Mouse (Mus musculus) gastrocnemius, adult 18-20 months (tissue): ENCODE measurements around the gene Gpr157. TPM values are rescaled to one million over a fixed set of nuclear protein-coding genes. Genes with fewer than 3 reads are reported as not detected.

Experiments
- DNase-seq: peaks from one replicate; pipeline ENCODE4 v3.0.0; 2021; ENCODE audit warnings: low spot score
- total RNA-seq, 2 experiments: library from RNA; stranded (reverse); gene quantifications; 2 replicates each; pipeline ENCODE4 v1.2.3; 2021

The Gpr157 gene
- total RNA-seq, 2 experiments from 2014 or later = 34.5 to 38.2 TPM

- no peak for DNase-seq
Observed at GRCm38 (mm10) chr4:150106637-150107036, 19.5 kb downstream of the Gpr157 start.

GRCm38 (mm10) chr4:150109636-150110035 lies 22.5 kb downstream of the Gpr157 start:
- no peak for DNase-seq

- DNase-seq = no peak
Observed at GRCm38 (mm10) chr4:150110373-150110772, 23.2 kb downstream of the Gpr157 start.

GRCm38 (mm10) chr4:150112867-150113266 lies 25.7 kb downstream of the Gpr157 start:
- DNase-seq = peak; percentile 70

- no peak for DNase-seq
Observed at GRCm38 (mm10) chr4:150114505-150115061, 27.4 kb downstream of the Gpr157 start.

- no peak for DNase-seq
Observed at GRCm38 (mm10) chr4:150117311-150117710, 30.1 kb downstream of the Gpr157 start.

- DNase-seq = no peak
Observed at GRCm38 (mm10) chr4:150118163-150118562, 31.0 kb downstream of the Gpr157 start.

GRCm38 (mm10) chr4:150119055-150119454 lies 31.9 kb downstream of the Gpr157 start, which contains the start of gene Slc2a5:
TSS of gene Slc2a5 (plus strand) at chr4:150119283.
- DNase-seq = no peak

GRCm38 (mm10) chr4:150119640-150120039 lies 32.5 kb downstream of the Gpr157 start:
- no peak for DNase-seq

- no peak for DNase-seq
Observed at GRCm38 (mm10) chr4:150120173-150120833, 33.1 kb downstream of the Gpr157 start.

GRCm38 (mm10) chr4:150121430-150121829 lies 34.3 kb downstream of the Gpr157 start:
- no peak for DNase-seq

- no peak for DNase-seq
Observed at GRCm38 (mm10) chr4:150122476-150122875, 35.3 kb downstream of the Gpr157 start.

- DNase-seq = no peak
Observed at GRCm38 (mm10) chr4:150126373-150126772, 39.2 kb downstream of the Gpr157 start.

- no peak for DNase-seq
Observed at GRCm38 (mm10) chr4:150127894-150128293, 40.7 kb downstream of the Gpr157 start.

- no peak for DNase-seq
Observed at GRCm38 (mm10) chr4:150128571-150128970, 41.4 kb downstream of the Gpr157 start.

GRCm38 (mm10) chr4:150130661-150131060 lies 43.5 kb downstream of the Gpr157 start:
- no peak for DNase-seq

GRCm38 (mm10) chr4:150132692-150133271 lies 45.6 kb downstream of the Gpr157 start:
- no peak for DNase-seq

- DNase-seq = no peak
Observed at GRCm38 (mm10) chr4:150135254-150135653, 48.1 kb downstream of the Gpr157 start.

- peak; percentile 70 for DNase-seq
Observed at GRCm38 (mm10) chr4:150136693-150137092, 49.5 kb downstream of the Gpr157 start.

- no peak for DNase-seq
Observed at GRCm38 (mm10) chr4:150137368-150138083, 50.4 kb downstream of the Gpr157 start.

- DNase-seq = peak; percentile 42
Observed at GRCm38 (mm10) chr4:150138084-150138543, 50.9 kb downstream of the Gpr157 start.

GRCm38 (mm10) chr4:150139090-150139489 lies 51.9 kb downstream of the Gpr157 start:
- no peak for DNase-seq
